Mouse (Mus musculus): ENCODE results near the gene Cd47.

GRCm38 (mm10) chr16:49953817-49954216, 153.5 kb downstream of the Cd47 start:
- TF ChIP-seq CTCF (IDR thresholded peaks at IDR 0.05; ENCODE audit: control insufficient read depth, insufficient read depth, insufficient replicate concordance, low read depth, low read length) (no peak), POLR2A (IDR thresholded peaks at IDR 0.05; ENCODE audit: control insufficient read depth, low read depth, low read length) (no peak)

Data from testis, adult 2 months (tissue).